Mouse (Mus musculus) lung, adult 2 months (tissue): Measurements from ENCODE around the gene Pithd1.

Experiments used
- CTCF ChIP-seq: fragments of 200-500 bp; IDR thresholded peaks from 2 replicates; pipeline ENCODE4 v1.5.1; 2011; ENCODE audit warnings: mild to moderate bottlenecking, low read length, control low read depth; ENCODE audit not compliant: insufficient read depth
- POLR2A ChIP-seq: fragments of 200-500 bp; IDR thresholded peaks from 2 replicates; pipeline ENCODE4 v1.6.1; 2011; ENCODE audit warnings: low read depth, mild to moderate bottlenecking, control low read depth, low read length, borderline replicate concordance; ENCODE audit errors: extremely low read depth

- TF ChIP-seq CTCF, result no peak
- TF ChIP-seq POLR2A, result no peak
Observed at GRCm38 (mm10) chr4:135962198-135962597, 24.9 kb downstream of the Pithd1 start.
